Mouse (Mus musculus): ENCODE data around the gene Gfra1. TPM values are rescaled to one million over a fixed set of nuclear protein-coding genes. Genes with fewer than 3 reads are reported as not detected.

The Gfra1 gene
- polyA plus RNA-seq (2016; fragmentation: Nextera tagmentation; extraction: Ambion mirVana) = 9.1 and 9.2 TPM in 2 replicates

GRCm38 (mm10) chr19:58455496-58456061 is at the start of gene Gfra1:
Gfra1 (minus strand) TSS chr19:58455909.
- Histone ChIP-seq H3K9ac (peak within 1 kb of the TSS; percentile 39; the same call in 1 of the 2 replicates), H3K4me3 (peak within 1 kb of the TSS; percentile 48), H3K4me1 (peaks cover 5% of the 10 kb centered on the region; the same call in 1 of the 2 replicates), H3K9me3 (replicated peaks) (no peaks in the 10 kb centered on the region), H3K36me3 (no peaks in the 10 kb centered on the region), H3K27me3 (replicated peaks) (peaks cover 73% of the 10 kb centered on the region), H3K27ac (0 out of 2 replicates have a peak within 1 kb of the TSS, but pooled peaks have one; percentile 5), H3K4me2 (peak within 1 kb of the TSS; percentile 65)
- ATAC-seq = 0 out of 2 replicates have a peak, but pooled peaks have one; percentile 20
- 3% methylated on average over 31 of the region's 31 CpGs for WGBS (ENCODE audit: insufficient replicate concordance)

GRCm38 (mm10) chr19:58500049-58500448 is 44.3 kb upstream of the Gfra1 start:
- H3K4me1 ChIP-seq = no peaks in the 10 kb centered on the region
- H3K27ac ChIP-seq = no peak overlapping the region
- ATAC-seq = no peak
- H3K9me3 ChIP-seq (replicated peaks) = no peaks in the 10 kb centered on the region
- H3K4me2 ChIP-seq = no peak overlapping the region
- WGBS (ENCODE audit: insufficient replicate concordance) = 59% methylated on average over 2 of the region's 2 CpGs
- H3K9ac ChIP-seq = no peak overlapping the region
- no peaks in the 10 kb centered on the region for H3K27me3 ChIP-seq (replicated peaks)
- no peak overlapping the region for H3K4me3 ChIP-seq
- H3K36me3 ChIP-seq = no peaks in the 10 kb centered on the region

- no peaks in the 10 kb centered on the region for H3K27me3 ChIP-seq (replicated peaks)
- no peak overlapping the region for H3K27ac ChIP-seq
- no peaks in the 10 kb centered on the region for H3K4me1 ChIP-seq
- 61% methylated on average over 3 of the region's 3 CpGs for WGBS (ENCODE audit: insufficient replicate concordance)
- ATAC-seq = no peak
- H3K4me3 ChIP-seq = no peak overlapping the region
- H3K9ac ChIP-seq = no peak overlapping the region
- H3K9me3 ChIP-seq (replicated peaks) = no peaks in the 10 kb centered on the region
- no peaks in the 10 kb centered on the region for H3K36me3 ChIP-seq
- H3K4me2 ChIP-seq = no peak overlapping the region
Measured at GRCm38 (mm10) chr19:58499420-58499966, 43.8 kb upstream of the Gfra1 start.

- ATAC-seq = no peak
- Histone ChIP-seq H3K9me3 (replicated peaks) (no peaks in the 10 kb centered on the region), H3K27me3 (replicated peaks) (no peaks in the 10 kb centered on the region), H3K9ac (no peak overlapping the region), H3K4me3 (no peak overlapping the region), H3K4me1 (no peaks in the 10 kb centered on the region), H3K27ac (no peak overlapping the region), H3K36me3 (no peaks in the 10 kb centered on the region), H3K4me2 (no peak overlapping the region)
- 49% methylated on average over 3 of the region's 3 CpGs for WGBS (ENCODE audit: insufficient replicate concordance)
Measured at GRCm38 (mm10) chr19:58497106-58497505, 41.4 kb upstream of the Gfra1 start.

DNA sequence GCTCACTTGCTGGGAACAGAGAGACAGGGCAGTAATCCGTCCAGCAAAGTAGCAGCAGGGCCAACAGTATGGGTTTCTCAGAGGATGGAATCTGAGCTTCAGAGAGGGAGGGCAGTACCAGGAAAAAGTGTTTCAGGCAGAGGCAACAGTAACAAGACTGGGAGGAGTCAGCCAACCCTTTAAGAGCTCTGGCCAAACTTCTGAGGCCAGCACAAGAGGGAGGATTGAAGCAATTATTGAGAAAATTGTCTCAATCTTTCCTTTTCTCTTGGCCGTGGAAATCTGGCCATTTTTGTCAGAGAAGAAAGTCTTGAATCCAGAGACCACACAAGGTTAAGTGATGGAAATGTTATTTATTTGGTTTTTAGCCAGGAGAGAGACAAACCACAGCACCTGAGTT is 31.0 kb upstream of the Gfra1 start:
- H3K4me3 ChIP-seq = no peak overlapping the region
- H3K36me3 ChIP-seq = no peaks in the 10 kb centered on the region
- H3K9ac ChIP-seq = no peak overlapping the region
- H3K27ac ChIP-seq = no peak overlapping the region
- H3K4me2 ChIP-seq = no peak overlapping the region
- H3K9me3 ChIP-seq (replicated peaks) = 0 out of 2 replicates have a peak, but pooled peaks cover 4% of the 10 kb centered on the region
- H3K4me1 ChIP-seq = no peaks in the 10 kb centered on the region
- H3K27me3 ChIP-seq (replicated peaks) = no peaks in the 10 kb centered on the region
- WGBS (ENCODE audit: insufficient replicate concordance) = 47% methylated on average over 2 of the region's 2 CpGs
- ATAC-seq = no peak

DNA sequence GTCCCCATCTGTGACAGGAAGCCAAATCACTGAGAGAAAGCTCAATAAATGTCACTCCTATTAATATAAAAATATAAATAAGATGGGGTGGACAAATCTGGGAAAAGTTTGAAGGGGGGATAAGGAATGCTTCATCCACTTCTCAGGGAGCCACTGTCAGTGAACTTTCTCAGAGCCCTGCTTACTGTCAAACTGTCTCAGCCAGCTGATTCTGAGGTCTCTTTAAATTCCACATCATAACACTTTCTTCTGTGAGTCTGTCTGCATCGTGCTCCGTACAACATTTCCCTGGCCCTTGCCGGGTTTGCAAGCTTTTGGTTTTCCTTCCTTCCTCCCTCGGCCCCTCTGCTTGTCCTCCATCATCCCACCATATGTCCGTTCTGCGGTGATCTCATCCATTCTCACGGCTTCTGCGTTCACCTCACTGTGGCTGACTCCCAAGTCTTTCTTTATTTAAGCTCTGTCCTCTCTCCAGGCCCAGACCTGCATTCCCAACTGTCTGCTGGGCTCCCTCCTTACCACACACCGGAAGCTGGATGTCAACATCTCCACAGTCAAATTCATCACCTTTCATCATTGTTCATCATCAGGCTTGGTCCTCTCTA is 26.8 kb upstream of the Gfra1 start:
- Histone ChIP-seq H3K9ac (no peak overlapping the region), H3K9me3 (replicated peaks) (no peaks in the 10 kb centered on the region), H3K4me1 (no peaks in the 10 kb centered on the region), H3K4me3 (no peak overlapping the region), H3K27ac (no peak overlapping the region), H3K4me2 (no peak overlapping the region), H3K36me3 (no peaks in the 10 kb centered on the region), H3K27me3 (replicated peaks) (no peaks in the 10 kb centered on the region)
- ATAC-seq = no peak
- WGBS (ENCODE audit: insufficient replicate concordance) = 60% methylated on average over 9 of the region's 9 CpGs

GRCm38 (mm10) chr19:58474251-58474650 is 18.5 kb upstream of the Gfra1 start:
- H3K27me3 ChIP-seq (replicated peaks) = no peaks in the 10 kb centered on the region
- no peaks in the 10 kb centered on the region for H3K9me3 ChIP-seq (replicated peaks)
- H3K4me1 ChIP-seq = no peaks in the 10 kb centered on the region
- no peak overlapping the region for H3K9ac ChIP-seq
- H3K36me3 ChIP-seq = no peaks in the 10 kb centered on the region
- no peak overlapping the region for H3K4me2 ChIP-seq
- H3K27ac ChIP-seq = no peak overlapping the region
- WGBS (ENCODE audit: insufficient replicate concordance) = 52% methylated on average over 3 of the region's 3 CpGs
- H3K4me3 ChIP-seq = no peak overlapping the region
- ATAC-seq = no peak

- H3K27ac ChIP-seq = no peak overlapping the region
- no peak overlapping the region for H3K9ac ChIP-seq
- H3K4me3 ChIP-seq = no peak overlapping the region
- no peaks in the 10 kb centered on the region for H3K27me3 ChIP-seq (replicated peaks)
- H3K9me3 ChIP-seq (replicated peaks) = no peaks in the 10 kb centered on the region
- H3K4me2 ChIP-seq = no peak overlapping the region
- WGBS (ENCODE audit: insufficient replicate concordance) = 16% methylated on average over 12 of the region's 12 CpGs
- H3K4me1 ChIP-seq = no peaks in the 10 kb centered on the region
- no peak for ATAC-seq
- no peaks in the 10 kb centered on the region for H3K36me3 ChIP-seq
Measured at GRCm38 (mm10) chr19:58469421-58469820, 13.7 kb upstream of the Gfra1 start.

DNA sequence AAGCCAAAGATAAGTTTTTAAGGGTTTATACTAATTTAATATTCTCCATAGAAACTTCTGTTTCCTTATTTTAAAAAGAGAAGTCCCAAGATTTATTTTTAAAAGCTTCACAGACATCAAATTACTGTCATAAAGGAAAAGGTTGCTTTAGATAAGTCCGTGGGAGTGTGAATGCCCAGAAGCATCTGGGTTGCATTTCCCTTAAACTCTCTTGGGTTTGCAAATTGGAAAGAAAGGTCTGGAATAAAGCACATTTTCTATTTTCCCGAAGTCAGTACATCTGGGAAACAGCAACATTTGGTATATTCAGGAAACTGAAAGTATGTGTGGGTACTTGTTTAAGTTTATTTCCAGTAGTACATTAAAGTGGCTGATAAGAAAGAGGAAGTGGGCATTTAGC is 12.6 kb upstream of the Gfra1 start:
- Histone ChIP-seq H3K27ac (no peak overlapping the region), H3K4me1 (no peaks in the 10 kb centered on the region), H3K36me3 (no peaks in the 10 kb centered on the region), H3K4me3 (no peak overlapping the region), H3K4me2 (no peak overlapping the region), H3K27me3 (replicated peaks) (no peaks in the 10 kb centered on the region), H3K9ac (no peak overlapping the region), H3K9me3 (replicated peaks) (no peaks in the 10 kb centered on the region)
- WGBS (ENCODE audit: insufficient replicate concordance) = 23% methylated on average over 2 of the region's 2 CpGs
- no peak for ATAC-seq

DNA sequence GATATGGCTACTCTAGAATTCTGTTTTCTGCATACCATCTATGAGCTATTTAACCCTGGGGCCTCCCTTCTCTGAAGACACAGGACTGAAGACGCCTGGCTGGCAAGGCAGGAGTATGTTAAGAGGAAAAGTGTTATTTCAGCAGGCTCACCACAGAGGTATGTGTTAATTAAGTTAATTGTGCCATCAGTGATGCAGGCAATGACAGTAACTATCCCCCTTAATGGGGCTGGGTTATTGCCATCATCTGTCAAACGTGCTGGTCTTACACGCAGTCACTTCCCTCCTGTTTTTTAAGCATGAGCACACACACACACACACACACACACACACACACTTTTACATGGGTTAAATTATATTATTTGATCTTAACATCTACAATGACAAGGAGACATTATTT is 8.0 kb upstream of the Gfra1 start:
- Histone ChIP-seq H3K4me3 (no peak overlapping the region), H3K27ac (no peak overlapping the region), H3K4me1 (no peaks in the 10 kb centered on the region), H3K9ac (no peak overlapping the region), H3K27me3 (replicated peaks) (no peaks in the 10 kb centered on the region), H3K4me2 (no peak overlapping the region), H3K9me3 (replicated peaks) (no peaks in the 10 kb centered on the region), H3K36me3 (no peaks in the 10 kb centered on the region)
- 71% methylated on average over 3 of the region's 3 CpGs for WGBS (ENCODE audit: insufficient replicate concordance)
- no peak for ATAC-seq

DNA sequence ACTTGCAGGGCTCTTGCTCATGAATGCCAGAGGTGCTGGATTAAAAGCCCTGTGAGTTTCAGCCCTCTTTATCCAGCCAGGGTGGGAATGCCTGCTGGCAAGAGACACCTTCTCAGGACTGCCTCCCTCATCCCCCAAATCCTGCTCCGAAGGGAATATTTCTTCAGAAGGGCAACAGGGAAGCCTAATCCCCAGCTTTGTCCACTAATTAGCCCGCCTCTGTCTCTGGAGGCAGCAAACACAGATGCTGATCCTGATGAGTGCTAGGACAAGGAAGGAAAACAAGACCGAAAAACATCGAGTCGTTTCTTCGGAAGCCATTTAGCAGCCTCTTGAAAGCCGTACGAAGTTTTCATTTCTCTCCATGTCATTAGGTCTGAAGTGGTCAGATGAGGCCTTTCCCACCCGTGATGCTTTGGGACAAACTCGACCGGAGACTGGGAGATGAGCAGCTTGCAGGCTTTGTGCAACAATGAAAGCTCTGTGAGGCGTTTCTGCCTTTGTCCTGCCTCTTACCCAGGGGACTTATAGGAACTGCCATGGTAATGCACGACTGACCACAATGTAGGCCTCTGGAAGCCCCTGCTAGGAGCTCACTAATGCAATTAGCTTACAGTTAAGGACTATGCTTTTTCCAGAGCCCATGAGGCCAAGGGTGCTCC is 4.8 kb upstream of the Gfra1 start:
- H3K9me3 ChIP-seq (replicated peaks) = no peaks in the 10 kb centered on the region
- H3K9ac ChIP-seq = no peak overlapping the region
- H3K27me3 ChIP-seq (replicated peaks) = peaks cover 23% of the 10 kb centered on the region
- H3K4me2 ChIP-seq = no peak overlapping the region
- H3K4me3 ChIP-seq = no peak overlapping the region
- 64% methylated on average over 13 of the region's 13 CpGs for WGBS (ENCODE audit: insufficient replicate concordance)
- ATAC-seq = no peak
- no peak overlapping the region for H3K27ac ChIP-seq
- no peaks in the 10 kb centered on the region for H3K36me3 ChIP-seq
- H3K4me1 ChIP-seq = no peaks in the 10 kb centered on the region

- 13% methylated on average over 16 of the region's 16 CpGs for WGBS (ENCODE audit: insufficient replicate concordance)
- Histone ChIP-seq H3K4me3 (no peak overlapping the region), H3K9me3 (replicated peaks) (no peaks in the 10 kb centered on the region), H3K9ac (no peak overlapping the region), H3K4me2 (peak overlapping the region; percentile 65), H3K4me1 (peaks cover 5% of the 10 kb centered on the region; the same call in 1 of the 2 replicates), H3K36me3 (no peaks in the 10 kb centered on the region), H3K27ac (no peak overlapping the region), H3K27me3 (replicated peaks) (peaks cover 63% of the 10 kb centered on the region)
- ATAC-seq = no peak
Measured at GRCm38 (mm10) chr19:58456491-58457061, 867 bp upstream of the Gfra1 start.

Measured in liver, embryonic 12.5 days (tissue).